Mouse (Mus musculus) kidney, adult 2 months (tissue): ENCODE data around the gene Dhrs7b.

Source experiments
- CTCF ChIP-seq: fragments of 200-500 bp; conservative IDR thresholded peaks from 2 replicates; pipeline ENCODE4 v1.5.1; 2011; ENCODE audit warnings: low read depth, mild to moderate bottlenecking, control low read depth, low read length, moderate library complexity, mixed read lengths; ENCODE audit not compliant: insufficient read depth, insufficient read length
- POLR2A ChIP-seq: fragments of 200-500 bp; IDR thresholded peaks from one replicate; pipeline ENCODE4 v1.6.1; 2011; ENCODE audit warnings: low read depth, low read length, control low read depth

DNA sequence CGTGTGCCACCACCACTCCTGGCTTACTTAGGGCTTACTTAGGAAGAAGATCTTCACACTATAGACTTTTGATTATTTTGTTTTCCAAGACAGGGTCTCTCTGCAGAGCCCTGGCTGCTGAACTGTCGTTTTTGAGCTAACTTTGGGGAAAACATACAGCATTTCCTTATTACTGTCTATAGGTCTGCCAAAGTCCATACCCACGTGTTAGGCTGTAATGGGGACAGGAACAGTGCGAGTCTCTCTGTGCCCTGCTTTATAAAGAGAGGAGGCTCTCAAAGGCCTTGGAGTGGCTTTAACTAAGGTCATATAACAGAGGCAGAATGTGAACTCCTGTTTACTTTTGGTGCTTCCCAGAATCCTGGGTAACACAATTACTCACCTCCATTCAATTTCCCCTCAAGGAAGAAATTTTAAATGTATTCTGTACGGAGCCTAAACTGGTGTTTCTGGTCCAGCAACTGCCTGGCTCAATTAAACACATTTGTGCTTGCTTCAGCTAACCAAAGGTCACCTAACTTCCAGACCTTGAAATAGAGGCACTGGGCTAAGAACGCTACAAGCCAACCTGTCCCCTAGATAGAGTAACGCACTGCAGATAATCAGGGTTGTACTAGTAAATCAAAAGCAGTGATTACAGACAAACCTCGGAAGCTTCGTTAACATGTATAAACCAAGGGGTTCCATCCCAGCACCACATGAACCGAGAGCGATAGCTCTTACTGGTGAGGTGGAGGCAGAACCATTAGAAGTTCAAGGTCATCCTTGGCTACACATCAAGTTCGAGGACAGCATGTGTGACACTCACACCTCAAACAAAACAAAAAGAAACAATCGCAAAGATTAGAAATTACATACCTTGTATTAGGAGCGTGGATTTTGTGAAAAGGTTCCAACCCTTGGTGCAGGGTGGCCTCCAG lies 20.1 kb upstream of the Dhrs7b start:
- TF ChIP-seq POLR2A = no peak
- TF ChIP-seq CTCF = no peak
